Mouse (Mus musculus) forebrain, embryonic 13.5 days (tissue): ENCODE results near the gene Gm3336. TPM values are rescaled to one million over a fixed set of nuclear protein-coding genes. Genes with fewer than 3 reads are reported as not detected.

Experiments used
- ATAC-seq: fragments of 200-750 bp; cut with Nextera tagmentation; 2 replicates; pipeline ENCODE4 v1.8.0; 2017
- H3K27ac ChIP-seq: fragments of 300-500 bp; sonication (generic); 2 replicates; pipeline ENCODE4 v1.5.1; 2015; ENCODE audit warnings: inconsistent platforms, mild to moderate bottlenecking, moderate library complexity
- H3K27me3 ChIP-seq: fragments of 300-500 bp; sonication (generic); 2 replicates; pipeline ENCODE4 v1.6.1; 2015; ENCODE audit warnings: mild to moderate bottlenecking, inconsistent platforms
- H3K36me3 ChIP-seq: fragments of 300-500 bp; sonication (generic); 2 replicates; pipeline ENCODE4 v1.6.1; 2015; ENCODE audit warnings: mild to moderate bottlenecking, inconsistent platforms; ENCODE audit not compliant: poor library complexity, severe bottlenecking
- H3K4me1 ChIP-seq: fragments of 300-500 bp; sonication (generic); 2 replicates; pipeline ENCODE4 v1.6.1; 2015; ENCODE audit warnings: inconsistent platforms
- H3K4me2 ChIP-seq: fragments of 300-500 bp; sonication (generic); 2 replicates; pipeline ENCODE4 v1.6.1; 2015; ENCODE audit warnings: inconsistent platforms, mild to moderate bottlenecking, moderate library complexity
- H3K4me3 ChIP-seq: fragments of 300-500 bp; sonication (generic); 2 replicates; pipeline ENCODE4 v1.5.1; 2015; ENCODE audit warnings: mild to moderate bottlenecking, inconsistent platforms
- H3K9ac ChIP-seq: fragments of 300-500 bp; sonication (generic); 2 replicates; pipeline ENCODE4 v1.6.1; 2015; ENCODE audit warnings: mild to moderate bottlenecking, inconsistent platforms
- H3K9me3 ChIP-seq: fragments of 300-500 bp; sonication (generic); replicated peaks from 2 replicates; pipeline ENCODE4 v1.6.1; 2016; ENCODE audit warnings: inconsistent platforms
- WGBS: fragments of 180-500 bp; shearing (Covaris S2); methylation state at CpG from one replicate; pipeline ENCODE4 v1.1.7; 2015; 5-methylcytosine and 5-hydroxymethylcytosine counted together
- polyA plus RNA-seq: library from polyadenylated mRNA; unstranded; fragments of >200 nt; fragmentation: Nextera tagmentation; extraction: Ambion mirVana; gene quantifications from 2 replicates; pipeline ENCODE4 v1.2.1, GENCODE M21; 2015

Gene Gm3336
- polyA plus RNA-seq, 1 experiment from 2014 or later = not detected

DNA sequence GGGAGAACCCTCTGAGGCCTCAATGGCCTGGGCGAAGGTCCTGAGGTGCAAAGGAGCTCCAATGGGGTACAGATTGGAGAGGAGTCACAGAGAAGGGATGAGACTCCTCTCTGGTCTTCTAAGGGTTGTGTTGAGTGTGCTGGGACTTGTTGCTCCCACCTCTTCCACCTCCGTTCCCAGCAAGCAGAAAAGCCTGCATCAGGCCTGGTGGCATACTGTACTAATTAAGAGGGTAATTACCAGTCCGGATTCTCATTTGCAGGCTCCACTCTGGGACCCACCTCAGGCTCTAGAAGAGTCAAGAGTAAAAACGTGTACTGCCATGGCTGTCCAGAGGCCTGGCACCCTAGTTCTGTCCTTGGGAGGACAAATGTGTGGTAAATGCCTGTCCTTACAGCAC, 21.4 kb upstream of the Gm3336 start:
- no peak for ATAC-seq
- WGBS = 26% methylated on average over 4 of the region's 4 CpGs
- Histone ChIP-seq H3K4me2 (peak overlapping the region; percentile 57), H3K9me3 (no peaks in the 10 kb centered on the region), H3K36me3 (0 out of 2 replicates have a peak, but pooled peaks cover 2% of the 10 kb centered on the region), H3K4me1 (peaks cover 53% of the 10 kb centered on the region), H3K27me3 (no peaks in the 10 kb centered on the region), H3K9ac (peak overlapping the region; percentile 50), H3K4me3 (peak overlapping the region; percentile 26), H3K27ac (peak overlapping the region; percentile 100)

DNA sequence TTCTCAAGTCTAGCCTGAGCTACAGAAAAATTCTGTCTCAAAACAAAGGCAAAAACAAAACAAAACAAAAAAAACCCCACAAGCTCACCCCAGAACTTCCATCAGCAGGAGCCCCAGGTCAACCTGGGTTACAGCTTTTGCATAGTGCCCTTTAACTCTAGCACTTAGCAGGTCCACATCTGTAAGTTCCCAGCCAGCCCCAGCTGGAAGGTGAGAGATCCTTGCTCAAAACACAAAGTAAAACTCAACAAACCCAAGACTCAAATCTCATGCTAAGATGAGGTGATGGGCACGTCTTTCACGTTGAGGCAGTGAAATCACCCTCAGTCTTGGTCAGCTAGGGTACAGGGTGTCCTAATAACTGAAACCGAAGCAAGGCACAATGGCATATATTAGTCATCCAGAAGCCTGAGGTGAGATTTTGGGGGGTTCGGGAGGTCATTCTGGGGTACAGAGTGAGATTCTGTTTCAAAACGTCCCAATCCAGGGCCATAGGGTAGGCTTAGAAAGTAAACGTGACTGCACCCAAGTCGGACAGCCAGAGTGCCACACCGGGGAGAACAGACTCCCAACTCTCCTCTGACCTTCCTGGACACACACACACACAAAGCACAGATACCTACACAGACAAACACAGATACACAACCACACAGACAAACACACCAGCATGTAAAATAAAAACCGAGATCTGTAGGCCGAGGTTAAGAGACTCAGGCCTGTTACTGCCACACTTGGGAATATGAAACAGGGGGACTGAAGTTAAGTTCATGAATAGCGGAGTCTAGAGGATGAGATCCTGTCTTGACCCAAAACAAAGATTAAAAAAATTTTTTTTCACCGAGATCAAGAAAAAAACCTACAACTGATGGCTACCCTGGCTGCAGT, 20.7 kb upstream of the Gm3336 start:
- no peak for ATAC-seq
- no peaks in the 10 kb centered on the region for H3K9me3 ChIP-seq
- 69% methylated on average over 12 of the region's 12 CpGs for WGBS
- peak overlapping the region; percentile 75 for H3K4me2 ChIP-seq
- peak overlapping the region; percentile 94 for H3K4me3 ChIP-seq
- peak overlapping the region; percentile 61 for H3K9ac ChIP-seq
- peaks cover 53% of the 10 kb centered on the region for H3K4me1 ChIP-seq
- H3K36me3 ChIP-seq = peaks cover 7% of the 10 kb centered on the region; the same call in 1 of the 2 replicates
- peak overlapping the region; percentile 100 for H3K27ac ChIP-seq
- H3K27me3 ChIP-seq = no peaks in the 10 kb centered on the region

DNA sequence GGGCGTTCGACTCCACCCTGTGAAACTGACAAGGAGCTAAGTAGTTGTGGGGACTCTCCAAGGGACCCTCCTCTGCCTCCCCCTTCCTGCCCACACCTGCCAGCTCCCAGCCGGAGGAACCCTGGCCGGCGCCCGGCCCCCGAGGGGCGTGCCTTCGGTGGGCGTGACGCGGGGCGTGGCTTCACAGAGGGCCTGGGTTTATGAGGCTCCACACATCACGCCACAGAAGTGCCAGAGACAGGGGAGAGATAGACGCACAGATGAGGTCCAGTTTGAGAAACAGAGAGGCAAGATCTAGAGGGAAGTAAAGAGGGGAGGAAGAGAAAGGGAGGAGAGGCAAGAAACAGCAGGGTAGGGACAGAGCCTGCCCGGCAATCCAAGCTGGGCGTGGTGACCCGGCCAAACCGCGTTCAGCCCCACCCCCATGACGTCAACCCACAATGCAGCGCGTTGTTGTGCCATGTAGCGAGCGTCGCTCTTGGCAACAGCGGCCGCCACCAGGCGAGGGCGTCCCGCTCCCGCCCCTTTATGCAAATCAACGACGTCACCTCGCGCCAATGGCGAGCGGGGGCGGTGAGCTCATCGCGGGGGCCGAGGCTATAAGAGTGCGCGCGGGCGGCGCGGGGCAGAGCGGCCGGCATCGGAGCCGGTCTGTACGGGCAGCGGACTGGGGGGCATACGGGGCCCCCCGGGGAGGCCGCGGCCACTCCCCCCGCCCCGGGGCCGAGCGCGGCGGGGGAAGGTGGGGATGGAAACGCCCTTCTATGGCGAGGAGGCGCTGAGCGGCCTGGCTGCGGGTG, 19.8 kb upstream of the Gm3336 start, which contains the start of gene Jund:
Gene Jund, plus strand, starts transcription at position 640 of the 800 bp plus-strand sequence.
- Histone ChIP-seq H3K27me3 (no peaks in the 10 kb centered on the region), H3K9me3 (no peaks in the 10 kb centered on the region), H3K36me3 (peaks cover 16% of the 10 kb centered on the region), H3K4me3 (peak within 1 kb of the TSS; percentile 94), H3K4me1 (peaks cover 61% of the 10 kb centered on the region), H3K9ac (peak within 1 kb of the TSS; percentile 100), H3K4me2 (peak within 1 kb of the TSS; percentile 75), H3K27ac (peak within 1 kb of the TSS; percentile 100)
- WGBS = under 1% methylated on average over 53 of the region's 69 CpGs
- ATAC-seq = peak; percentile 87

DNA sequence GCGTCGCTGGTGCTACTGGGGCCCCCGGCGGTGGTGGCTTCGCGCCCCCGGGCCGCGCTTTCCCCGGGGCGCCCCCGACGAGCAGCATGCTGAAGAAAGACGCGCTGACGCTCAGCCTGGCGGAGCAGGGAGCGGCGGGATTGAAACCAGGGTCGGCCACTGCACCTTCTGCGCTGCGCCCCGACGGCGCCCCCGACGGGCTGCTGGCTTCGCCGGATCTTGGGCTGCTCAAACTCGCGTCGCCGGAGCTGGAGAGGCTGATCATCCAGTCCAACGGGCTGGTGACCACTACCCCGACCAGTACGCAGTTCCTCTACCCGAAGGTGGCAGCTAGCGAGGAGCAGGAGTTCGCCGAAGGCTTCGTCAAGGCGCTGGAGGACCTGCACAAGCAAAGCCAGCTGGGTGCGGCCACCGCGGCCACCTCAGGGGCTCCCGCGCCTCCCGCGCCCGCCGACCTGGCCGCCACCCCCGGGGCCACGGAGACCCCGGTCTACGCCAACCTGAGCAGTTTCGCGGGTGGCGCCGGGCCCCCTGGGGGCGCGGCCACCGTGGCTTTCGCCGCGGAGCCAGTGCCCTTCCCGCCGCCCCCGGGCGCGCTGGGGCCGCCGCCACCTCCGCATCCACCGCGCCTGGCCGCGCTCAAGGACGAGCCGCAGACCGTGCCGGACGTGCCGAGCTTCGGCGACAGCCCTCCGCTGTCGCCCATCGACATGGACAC, 19.1 kb upstream of the Gm3336 start:
- H3K4me3 ChIP-seq = peak overlapping the region; percentile 94
- no peaks in the 10 kb centered on the region for H3K27me3 ChIP-seq
- ATAC-seq = peak; percentile 0
- peak overlapping the region; percentile 75 for H3K4me2 ChIP-seq
- 0% methylated on average over 63 of the region's 89 CpGs for WGBS
- H3K9ac ChIP-seq = peak overlapping the region; percentile 100
- peak overlapping the region; percentile 100 for H3K27ac ChIP-seq
- peaks cover 61% of the 10 kb centered on the region for H3K4me1 ChIP-seq
- H3K36me3 ChIP-seq = peaks cover 22% of the 10 kb centered on the region
- H3K9me3 ChIP-seq = no peaks in the 10 kb centered on the region

DNA sequence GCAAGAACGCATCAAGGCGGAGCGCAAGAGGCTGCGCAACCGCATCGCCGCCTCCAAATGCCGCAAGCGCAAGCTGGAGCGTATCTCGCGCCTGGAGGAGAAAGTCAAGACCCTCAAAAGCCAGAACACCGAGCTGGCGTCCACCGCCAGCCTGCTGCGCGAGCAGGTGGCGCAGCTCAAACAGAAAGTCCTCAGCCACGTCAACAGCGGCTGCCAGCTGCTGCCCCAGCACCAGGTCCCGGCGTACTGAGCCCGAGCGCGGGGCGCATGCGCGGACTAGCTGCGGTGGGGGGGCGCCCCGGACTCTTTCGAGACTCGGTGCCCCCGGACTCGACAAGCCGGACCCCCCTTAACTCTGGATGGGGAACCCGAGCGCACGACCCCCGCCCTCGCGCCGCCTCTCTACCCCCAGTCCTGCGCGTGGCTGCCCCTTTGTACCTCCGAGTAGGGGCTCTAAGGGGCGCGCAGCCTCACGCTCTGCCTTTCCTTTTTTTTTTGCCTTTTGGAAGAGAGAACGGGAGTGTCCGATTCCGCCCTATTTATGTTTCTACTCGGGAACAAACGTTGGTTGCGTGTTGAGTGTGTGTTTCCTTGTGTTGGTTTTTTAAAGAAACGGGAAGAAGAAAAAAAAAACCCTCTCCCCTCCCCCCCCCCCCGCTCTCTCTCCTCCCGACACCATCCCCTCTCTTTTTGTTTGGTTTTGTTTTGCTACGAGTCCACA, 18.3 kb upstream of the Gm3336 start:
- H3K9ac ChIP-seq = peak overlapping the region; percentile 100
- no peaks in the 10 kb centered on the region for H3K27me3 ChIP-seq
- H3K9me3 ChIP-seq = no peaks in the 10 kb centered on the region
- H3K27ac ChIP-seq = peak overlapping the region; percentile 100
- peak; percentile 17 for ATAC-seq
- WGBS = under 1% methylated on average over 59 of the region's 59 CpGs
- peaks cover 22% of the 10 kb centered on the region for H3K36me3 ChIP-seq
- H3K4me2 ChIP-seq = peak overlapping the region; percentile 75
- H3K4me1 ChIP-seq = peaks cover 60% of the 10 kb centered on the region
- H3K4me3 ChIP-seq = peak overlapping the region; percentile 94

DNA sequence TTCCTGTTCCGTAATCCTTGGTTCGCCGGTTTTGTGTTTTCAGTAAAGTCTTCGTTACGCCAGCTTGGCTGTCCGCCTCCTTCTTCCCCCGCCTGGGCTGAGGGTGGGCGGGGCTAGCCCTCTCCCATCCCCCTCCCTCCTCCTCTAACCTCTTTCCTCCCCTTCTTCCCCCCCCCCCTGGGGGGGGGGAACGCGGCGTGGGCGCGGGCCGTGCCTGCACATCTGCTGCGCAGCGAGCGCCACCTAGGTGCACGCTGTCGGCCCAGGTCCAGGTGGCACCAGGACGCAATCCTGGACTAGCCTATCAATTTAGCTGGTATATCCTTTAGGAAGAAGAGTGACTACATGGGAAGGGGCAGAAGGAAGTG, 17.8 kb upstream of the Gm3336 start:
- peak overlapping the region; percentile 94 for H3K4me3 ChIP-seq
- WGBS = under 1% methylated on average over 20 of the region's 20 CpGs
- H3K9me3 ChIP-seq = no peaks in the 10 kb centered on the region
- H3K4me2 ChIP-seq = peak overlapping the region; percentile 75
- peaks cover 22% of the 10 kb centered on the region for H3K36me3 ChIP-seq
- H3K27ac ChIP-seq = peak overlapping the region; percentile 100
- no peaks in the 10 kb centered on the region for H3K27me3 ChIP-seq
- H3K4me1 ChIP-seq = peaks cover 55% of the 10 kb centered on the region
- H3K9ac ChIP-seq = peak overlapping the region; percentile 100
- peak; percentile 31 for ATAC-seq

DNA sequence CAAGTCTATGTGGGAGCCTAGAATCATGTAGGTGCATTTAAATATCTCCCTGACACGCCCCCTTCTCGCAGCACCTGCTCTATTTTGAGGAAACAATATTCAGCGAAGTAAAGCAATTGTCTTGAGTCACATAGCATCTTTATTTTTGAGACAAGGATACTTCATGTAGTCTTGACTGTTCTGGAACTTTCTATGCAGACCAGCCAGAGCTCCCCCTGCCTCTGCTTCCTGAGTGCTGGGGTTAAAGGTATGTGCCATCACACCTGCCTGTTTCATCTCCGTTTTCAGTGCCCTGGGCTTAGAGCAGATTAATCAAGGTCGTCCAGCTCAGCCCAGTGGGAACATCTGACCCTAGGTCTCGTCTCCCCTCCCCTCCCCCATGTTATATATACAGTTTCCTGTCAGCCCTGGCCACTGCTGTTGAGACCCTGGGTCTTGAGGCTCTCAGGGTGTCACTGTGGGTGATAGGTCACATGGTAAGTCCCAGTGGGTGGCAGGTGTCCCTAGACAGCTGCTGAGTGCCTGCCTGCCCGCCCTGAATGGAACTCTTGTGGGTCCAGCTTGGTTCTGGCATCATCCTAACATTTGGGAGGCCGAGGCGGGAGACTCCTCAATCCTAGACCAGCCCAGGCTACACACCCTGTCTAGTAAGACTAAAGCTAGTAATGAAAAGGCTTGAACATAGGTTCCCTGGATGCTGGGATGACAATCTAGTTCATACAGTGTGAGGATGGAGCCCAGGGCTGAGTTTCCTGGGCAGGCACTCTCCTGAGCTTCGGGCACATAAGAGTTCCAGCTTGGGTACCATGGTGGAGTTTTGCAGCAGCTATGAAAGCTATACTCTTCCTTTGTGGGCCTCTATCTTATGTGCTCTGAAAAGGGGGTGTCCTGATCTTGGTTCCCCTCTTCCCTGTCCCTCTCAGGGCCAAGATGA, 17.0 kb upstream of the Gm3336 start:
- H3K9ac ChIP-seq = peak overlapping the region; percentile 100
- peaks cover 47% of the 10 kb centered on the region for H3K4me1 ChIP-seq
- no peaks in the 10 kb centered on the region for H3K27me3 ChIP-seq
- H3K27ac ChIP-seq = peak overlapping the region; percentile 100
- H3K4me3 ChIP-seq = peak overlapping the region; percentile 94
- peaks cover 22% of the 10 kb centered on the region for H3K36me3 ChIP-seq
- H3K4me2 ChIP-seq = peak overlapping the region; percentile 75
- H3K9me3 ChIP-seq = no peaks in the 10 kb centered on the region
- WGBS = 59% methylated on average over 10 of the region's 10 CpGs
- no peak for ATAC-seq

DNA sequence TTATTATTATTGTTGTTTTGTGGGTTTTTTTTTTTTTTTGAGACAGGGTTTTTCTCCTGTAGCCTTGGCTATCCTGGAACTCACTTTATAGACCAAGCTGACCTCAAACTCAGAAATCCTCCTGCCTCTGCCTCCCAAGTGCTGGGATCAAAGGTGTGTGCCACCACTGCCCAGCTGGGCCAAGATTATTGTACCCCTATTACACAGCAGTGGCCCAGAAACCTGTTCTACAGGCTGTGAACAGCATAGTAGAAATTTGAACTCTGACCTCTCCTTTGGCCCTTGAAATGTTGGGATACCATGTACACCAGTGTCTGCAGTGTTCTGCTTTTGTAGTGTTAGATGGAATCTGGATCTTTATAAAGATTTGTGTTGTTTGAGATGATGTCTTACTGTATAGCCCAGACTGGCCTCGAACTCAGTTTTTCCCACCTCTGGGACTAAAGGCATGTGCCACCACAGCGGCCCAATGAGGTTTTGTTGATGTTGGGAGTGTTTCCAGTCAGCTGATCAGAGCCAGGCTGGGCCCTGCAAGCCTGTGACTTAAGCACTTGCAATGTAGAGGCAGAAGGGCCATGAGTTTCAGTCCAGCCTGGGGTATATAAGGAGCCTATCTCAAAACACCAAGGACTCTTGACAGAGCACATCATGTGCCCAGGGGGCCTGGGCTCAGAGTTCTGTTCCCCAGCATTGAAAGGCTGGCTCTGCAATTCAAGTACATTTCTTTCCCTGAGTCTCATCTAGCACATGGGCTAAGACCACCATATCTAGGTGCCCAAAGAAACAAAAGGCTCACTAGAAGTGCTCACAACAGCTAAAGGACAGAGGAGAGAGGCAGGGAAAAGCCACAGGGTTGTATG, 16.1 kb upstream of the Gm3336 start:
- H3K4me3 ChIP-seq = peak overlapping the region; percentile 94
- 91% methylated on average over 2 of the region's 2 CpGs for WGBS
- peaks cover 22% of the 10 kb centered on the region for H3K36me3 ChIP-seq
- no peak for ATAC-seq
- H3K4me2 ChIP-seq = peak overlapping the region; percentile 75
- no peaks in the 10 kb centered on the region for H3K27me3 ChIP-seq
- no peaks in the 10 kb centered on the region for H3K9me3 ChIP-seq
- peaks cover 38% of the 10 kb centered on the region for H3K4me1 ChIP-seq
- H3K27ac ChIP-seq = no peak overlapping the region; the same call in 1 of the 2 replicates
- H3K9ac ChIP-seq = 0 out of 2 replicates have a peak overlapping the region, but pooled peaks have one; percentile 100

DNA sequence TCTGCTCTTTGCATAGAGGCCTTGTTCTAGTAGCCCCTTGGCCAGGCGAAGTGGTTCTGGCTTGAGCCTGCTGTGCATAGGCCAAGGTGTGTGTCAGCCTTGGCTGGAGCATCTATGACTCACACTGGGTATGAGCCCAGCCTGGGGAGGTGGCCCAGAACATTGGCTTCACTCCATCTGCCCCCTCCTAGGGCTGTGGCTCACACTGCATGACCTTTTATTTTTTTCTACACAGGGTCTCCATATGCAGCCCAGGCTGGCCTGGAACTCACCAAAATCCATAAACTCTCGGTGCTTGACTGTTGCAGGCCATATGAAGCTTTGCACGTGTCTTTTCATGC, 15.5 kb upstream of the Gm3336 start:
- Histone ChIP-seq H3K4me3 (peak overlapping the region; percentile 94; the same call in 1 of the 2 replicates), H3K9me3 (no peaks in the 10 kb centered on the region), H3K4me1 (peaks cover 32% of the 10 kb centered on the region), H3K4me2 (peak overlapping the region; percentile 75), H3K27ac (no peak overlapping the region), H3K9ac (0 out of 2 replicates have a peak overlapping the region, but pooled peaks have one; percentile 18), H3K27me3 (no peaks in the 10 kb centered on the region), H3K36me3 (peaks cover 22% of the 10 kb centered on the region)
- WGBS = 86% methylated on average over 3 of the region's 3 CpGs
- no peak for ATAC-seq

DNA sequence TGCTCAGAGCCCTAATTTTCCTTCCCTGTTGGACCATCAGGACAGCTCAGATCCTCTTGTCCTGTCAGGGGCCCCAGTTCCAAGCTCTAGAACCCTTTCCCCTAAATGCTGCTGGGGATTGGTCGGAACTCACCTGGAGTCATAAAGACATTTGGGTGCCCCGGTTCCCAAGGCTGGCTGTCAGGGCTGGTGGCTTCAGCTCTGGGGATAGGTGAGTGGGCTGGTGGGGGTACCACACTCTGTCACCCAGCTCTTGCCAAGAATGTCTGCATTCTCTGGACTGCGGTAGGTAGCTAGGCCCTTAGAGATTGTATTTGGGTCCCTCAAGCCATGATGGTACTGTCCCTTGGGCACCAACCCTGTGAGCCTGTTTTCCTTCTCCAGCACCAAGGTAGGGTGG, 15.1 kb upstream of the Gm3336 start, which contains the start of gene Iqcn:
Gene Iqcn, plus strand, starts transcription at position 171 of the 400 bp plus-strand sequence.
- Histone ChIP-seq H3K9me3 (no peaks in the 10 kb centered on the region), H3K9ac (0 out of 2 replicates have a peak within 1 kb of the TSS, but pooled peaks have one; percentile 18), H3K4me3 (peak within 1 kb of the TSS; percentile 94; the same call in 1 of the 2 replicates), H3K27ac (no peak within 1 kb of the TSS), H3K36me3 (peaks cover 22% of the 10 kb centered on the region), H3K4me2 (peak within 1 kb of the TSS; percentile 75), H3K27me3 (no peaks in the 10 kb centered on the region), H3K4me1 (peaks cover 27% of the 10 kb centered on the region)
- ATAC-seq = no peak
- WGBS = 96% methylated on average over 3 of the region's 3 CpGs
